Mouse (Mus musculus): Measurements from ENCODE around the gene Dag1. TPM values are rescaled to one million over a fixed set of nuclear protein-coding genes. Genes with fewer than 3 reads are reported as not detected.
A peak's percentile ranks its signal among the peaks of the same experiment; 100 is the strongest.
"Not testable (repeated sequence)": the region's sequence is repeated elsewhere in the genome, so short reads cannot be mapped to it uniquely, and the experiment has no call there.

The Dag1 gene
- total RNA-seq, 1 experiment from 2014 or later, result 176 TPM

- DNase-seq, result peak; percentile 58
These were observed 35.7 kb downstream of the Dag1 start for GRCm38 (mm10) chr9:108227911-108228649.

- no peak for DNase-seq
These were observed 38.6 kb downstream of the Dag1 start for GRCm38 (mm10) chr9:108225166-108225565.

- DNase-seq, result no peak
These were observed 40.1 kb downstream of the Dag1 start for GRCm38 (mm10) chr9:108223633-108224032.

- no peak for DNase-seq
These were observed 42.2 kb downstream of the Dag1 start for GRCm38 (mm10) chr9:108221566-108221965.

- DNase-seq, result peak; percentile 59
These were observed 43.4 kb downstream of the Dag1 start for GRCm38 (mm10) chr9:108220380-108220774.

- no peak for DNase-seq
These were observed 43.9 kb downstream of the Dag1 start for GRCm38 (mm10) chr9:108219766-108220379.

- no peak for DNase-seq
These were observed 45.7 kb downstream of the Dag1 start for GRCm38 (mm10) chr9:108217936-108218543.

- no peak for DNase-seq
These were observed 46.4 kb downstream of the Dag1 start for GRCm38 (mm10) chr9:108217406-108217805.

- no peak for DNase-seq
These were observed 50.7 kb downstream of the Dag1 start for GRCm38 (mm10) chr9:108213105-108213504.

GRCm38 (mm10) chr9:108212426-108212825 lies 51.3 kb downstream of the Dag1 start:
- DNase-seq, result peak; percentile 37

- no peak for DNase-seq
These were observed 58.2 kb downstream of the Dag1 start for GRCm38 (mm10) chr9:108205571-108205901.

GRCm38 (mm10) chr9:108204884-108205570 lies 58.7 kb downstream of the Dag1 start:
- no peak for DNase-seq

GRCm38 (mm10) chr9:108203015-108203414 lies 60.7 kb downstream of the Dag1 start:
- DNase-seq, result peak; percentile 85

GRCm38 (mm10) chr9:108202169-108202568 lies 61.6 kb downstream of the Dag1 start:
- DNase-seq, result no peak

GRCm38 (mm10) chr9:108201160-108201559 lies 62.6 kb downstream of the Dag1 start:
- DNase-seq, result peak; percentile 97

GRCm38 (mm10) chr9:108198621-108199020 lies 65.1 kb downstream of the Dag1 start:
- no peak for DNase-seq

GRCm38 (mm10) chr9:108196920-108197677 lies 66.7 kb downstream of the Dag1 start:
- peak; percentile 32 for DNase-seq

- not testable (repeated sequence) for DNase-seq
These were observed 67.5 kb downstream of the Dag1 start for GRCm38 (mm10) chr9:108196222-108196621.

GRCm38 (mm10) chr9:108189787-108190679 lies 73.7 kb downstream of the Dag1 start, which contains the start of gene Bsn:
Gene Bsn, minus strand, starts transcription at chr9:108190384.
- peak; percentile 83 for DNase-seq

GRCm38 (mm10) chr9:108189488-108189786 lies 74.3 kb downstream of the Dag1 start:
- no peak for DNase-seq

- no peak for DNase-seq
These were observed 74.7 kb downstream of the Dag1 start for GRCm38 (mm10) chr9:108189023-108189422.
